Mouse (Mus musculus) embryo, embryonic 11 days (tissue): ENCODE measurements at regions not wholly inside any gene's neighbourhood (a gene's known extent, or its start where the extent isn't known, plus 50 kb on each side); places are given as distances from the start of the nearest gene placed in this dataset.

ENCODE experiments used
- DNase-seq: peaks from one replicate; pipeline ENCODE4 v3.0.0-alpha.2; 2015

DNA sequence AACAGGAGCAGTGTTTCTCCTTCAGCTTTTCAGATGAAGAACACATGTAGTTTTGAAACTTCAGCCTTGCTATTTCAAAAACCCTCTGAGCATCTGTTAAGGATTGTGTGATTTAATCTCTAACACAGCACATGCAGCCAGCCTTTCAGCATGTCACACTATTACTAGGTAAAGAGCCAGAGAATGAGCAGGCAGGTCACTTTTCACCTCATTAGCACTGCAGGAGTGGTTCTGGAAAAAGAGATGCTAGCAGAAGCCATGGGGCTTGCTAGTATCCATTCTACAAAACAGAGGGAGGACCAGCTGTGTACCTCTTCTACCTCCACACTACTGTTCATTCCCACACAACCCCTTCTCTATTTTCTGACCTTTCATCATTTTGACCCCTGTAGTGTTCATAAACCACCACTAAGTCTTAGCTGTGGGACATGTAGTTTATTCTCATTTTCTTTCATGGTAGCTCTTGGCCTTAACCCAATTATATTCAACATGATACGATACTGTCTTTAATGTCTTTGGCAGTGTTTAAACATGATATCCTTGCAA is 535.1 kb upstream of the Alcam start:
- DNase-seq, result peak; percentile 29

DNA sequence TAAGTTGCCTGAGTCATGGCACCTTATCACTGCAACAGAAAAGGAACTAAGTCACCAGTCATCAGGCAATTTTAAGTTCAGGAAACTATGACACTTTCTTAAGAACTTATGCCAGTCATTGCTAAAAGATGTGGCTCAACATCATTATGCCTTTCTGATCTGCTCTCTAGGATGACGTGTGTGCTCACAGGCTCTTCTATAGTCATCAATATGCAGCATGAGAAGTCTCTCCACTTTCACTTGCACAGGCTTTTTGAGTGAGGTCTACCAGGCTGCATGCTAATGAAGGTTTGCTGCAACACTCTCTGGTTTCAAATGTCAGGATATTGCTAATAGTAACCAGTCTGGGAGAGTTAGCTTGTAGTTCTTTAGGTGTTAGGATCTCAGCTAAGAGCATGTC is 530.5 kb upstream of the Alcam start:
- DNase-seq, result peak; percentile 2

DNA sequence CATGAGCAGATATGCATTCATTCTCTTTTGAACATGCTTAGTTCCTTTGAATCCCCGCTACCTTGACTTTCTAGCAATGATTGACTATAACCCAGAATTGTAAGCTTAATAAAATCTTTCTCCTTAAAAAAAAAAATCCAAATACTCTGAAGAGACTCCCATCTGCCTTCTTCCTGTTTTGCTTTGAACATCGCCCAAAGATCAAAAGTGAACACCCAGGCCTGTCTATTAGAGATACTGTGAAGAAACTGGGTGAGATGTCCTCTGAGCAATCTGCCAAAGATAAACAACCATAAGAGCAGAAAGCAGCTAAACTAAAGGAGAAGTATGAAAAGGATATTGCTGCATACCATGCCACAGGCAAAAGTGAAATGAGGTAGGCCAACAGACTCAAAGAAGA is 527.1 kb upstream of the Alcam start:
- no peak for DNase-seq

DNA sequence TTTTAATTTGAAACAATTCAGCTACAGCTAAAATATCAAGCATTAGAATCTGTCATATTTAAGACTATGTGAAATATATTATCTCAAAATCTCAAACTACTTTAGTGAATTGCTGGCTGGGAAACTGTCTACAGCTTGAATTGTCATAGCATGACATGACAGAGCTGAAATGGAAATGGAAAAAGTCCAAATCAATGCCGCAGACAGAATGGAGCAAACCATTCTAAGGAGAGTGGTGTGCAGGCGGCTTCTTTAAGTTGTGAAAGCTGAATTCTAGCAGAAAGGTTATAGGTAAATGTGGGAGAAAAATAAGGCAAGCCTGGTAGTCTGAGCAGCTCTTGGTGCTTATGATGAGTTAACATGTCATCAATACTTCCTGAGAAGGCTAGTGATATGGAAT is 518.9 kb upstream of the Alcam start:
- DNase-seq, result no peak

DNA sequence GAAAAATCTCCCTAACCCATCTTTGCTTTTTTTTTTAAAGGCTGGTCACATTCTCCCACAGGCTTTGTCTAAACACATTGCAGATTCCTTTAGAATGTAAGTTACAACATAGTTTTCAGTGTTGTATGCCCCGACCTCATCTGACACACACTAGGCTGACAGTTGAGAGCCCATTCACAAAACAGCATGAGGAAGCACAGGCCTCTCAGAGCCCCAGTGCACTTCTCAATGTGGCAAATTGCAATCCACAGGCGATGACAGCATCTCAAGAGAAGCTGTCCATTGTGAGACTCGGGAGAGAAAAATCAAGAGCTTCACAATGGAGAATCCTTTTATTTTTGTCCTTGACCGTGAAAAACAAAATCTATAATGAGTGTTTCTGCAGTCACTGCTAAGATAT is 493.8 kb upstream of the Alcam start:
- DNase-seq, result no peak

DNA sequence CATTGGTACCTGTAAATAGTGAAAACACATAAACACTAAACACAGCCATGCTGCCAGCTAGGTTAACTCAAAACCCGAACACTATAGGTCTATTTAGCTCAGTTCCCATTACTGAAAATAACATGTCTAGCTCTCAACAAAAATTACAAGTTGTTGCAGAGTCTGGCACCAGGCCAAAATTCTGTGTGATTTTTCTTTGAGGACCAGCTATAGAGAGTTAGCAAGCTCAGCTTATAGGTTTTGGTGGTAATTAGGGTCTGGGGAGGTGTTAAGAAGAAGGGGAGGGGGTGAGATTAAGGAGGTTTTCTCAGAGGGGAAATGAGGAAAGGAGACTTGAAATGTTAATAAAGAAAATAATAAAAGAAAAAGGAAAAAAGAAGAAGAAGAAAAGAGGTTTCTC is 480.9 kb upstream of the Alcam start:
- no peak for DNase-seq

DNA sequence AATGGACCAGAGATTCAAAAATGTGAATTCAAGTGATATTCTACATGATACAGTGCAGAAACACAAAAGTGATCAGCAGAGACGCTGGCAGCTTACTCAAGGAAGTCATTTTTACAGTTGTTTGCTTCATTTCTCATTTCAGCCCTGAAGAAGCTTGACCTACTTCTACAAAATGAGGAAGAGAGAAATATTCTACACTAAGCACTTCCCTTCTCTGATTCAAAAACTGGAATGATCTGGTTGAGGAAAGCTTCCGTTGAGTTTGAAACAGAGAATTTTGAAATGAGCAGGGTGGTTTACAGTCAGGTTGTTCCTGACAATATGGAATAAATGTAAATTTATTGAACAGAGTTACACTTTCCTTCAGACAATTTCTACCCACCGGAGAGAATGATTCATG is 478.1 kb upstream of the Alcam start:
- DNase-seq, result no peak

DNA sequence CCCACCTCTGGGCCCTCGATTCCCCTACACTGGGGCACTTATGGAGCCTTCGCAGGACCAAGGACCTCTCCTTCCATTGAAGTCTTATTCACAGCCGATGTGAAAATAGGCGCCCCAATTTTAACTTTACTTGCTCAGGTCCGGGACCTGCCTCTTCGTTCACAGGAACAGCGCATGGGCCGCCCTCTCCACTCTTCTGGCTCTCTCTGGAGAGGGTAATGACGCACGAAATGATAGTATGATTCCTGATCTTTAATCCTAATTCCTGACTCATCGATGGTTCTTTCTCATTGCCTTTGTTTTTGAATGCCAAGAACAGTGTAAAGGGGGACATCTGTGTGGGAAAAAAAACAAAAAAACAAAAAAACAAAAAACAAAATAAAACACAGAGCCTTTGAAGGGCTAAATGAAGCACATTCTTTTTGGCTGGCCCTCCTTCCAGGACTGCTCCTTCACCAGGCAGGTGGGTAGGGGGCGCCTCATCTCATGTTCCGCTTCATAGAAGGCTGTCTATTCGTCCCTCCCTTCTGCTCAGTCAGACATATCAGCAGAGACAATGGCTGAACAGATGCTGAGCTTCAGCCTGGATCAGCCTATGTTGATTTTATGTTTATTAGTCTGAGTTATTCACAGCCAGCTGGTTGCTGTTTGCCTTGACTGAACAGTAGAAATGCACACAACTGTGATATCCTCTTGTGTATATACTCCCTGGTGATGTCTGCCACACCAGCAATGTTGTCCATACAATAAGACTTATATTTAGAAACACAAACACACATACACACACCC is 438.8 kb upstream of the Alcam start:
- DNase-seq, result peak; percentile 25

DNA sequence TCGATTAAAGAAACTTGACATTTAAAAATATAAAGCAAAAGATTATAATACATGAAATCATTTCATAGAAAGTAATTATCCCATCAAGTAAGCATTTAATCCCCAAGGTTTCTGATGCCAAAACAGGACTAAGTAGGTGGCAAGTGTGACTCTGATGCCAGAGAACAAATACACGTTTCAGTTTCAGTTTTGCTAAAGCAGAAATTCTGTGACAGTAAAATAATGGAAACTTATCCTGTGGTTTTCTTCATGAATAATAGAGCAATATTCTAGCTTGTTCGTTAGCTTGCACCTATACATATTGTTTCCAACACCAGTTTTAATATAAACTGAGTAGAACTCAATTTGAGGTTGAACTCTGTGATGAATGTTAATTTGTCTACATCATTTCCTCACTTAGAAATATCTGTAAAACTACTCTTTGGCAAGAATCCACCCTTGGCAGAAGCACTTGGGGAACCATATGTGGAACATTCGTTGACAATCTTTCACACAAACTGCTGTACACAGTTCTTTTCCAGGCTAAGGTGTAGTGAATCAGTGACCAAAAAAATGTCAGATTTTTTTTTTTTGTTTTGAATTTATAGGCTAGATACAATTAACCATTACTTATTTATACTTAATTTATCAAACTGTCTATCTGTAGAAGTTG is 425.7 kb upstream of the Alcam start:
- DNase-seq, result no peak

DNA sequence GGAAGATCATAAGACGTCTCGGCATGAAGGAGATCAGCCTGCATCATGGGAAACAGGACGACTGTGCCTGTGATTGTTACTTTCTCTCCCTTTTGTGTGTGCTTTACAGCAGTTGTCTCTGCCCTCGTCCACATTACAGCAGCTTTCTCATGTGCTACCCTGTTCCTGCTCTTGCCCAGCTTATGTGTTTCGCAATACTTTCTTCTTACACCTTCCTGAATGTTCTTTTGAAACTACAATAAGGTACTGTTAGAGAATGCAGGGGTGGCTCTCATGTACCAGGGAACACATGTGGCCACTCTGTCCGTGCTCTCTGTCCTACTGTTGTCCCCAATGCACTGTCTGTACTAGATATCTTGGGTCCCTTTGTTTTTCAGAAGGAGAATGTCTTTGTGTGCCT is 414.0 kb upstream of the Alcam start:
- no peak for DNase-seq

DNA sequence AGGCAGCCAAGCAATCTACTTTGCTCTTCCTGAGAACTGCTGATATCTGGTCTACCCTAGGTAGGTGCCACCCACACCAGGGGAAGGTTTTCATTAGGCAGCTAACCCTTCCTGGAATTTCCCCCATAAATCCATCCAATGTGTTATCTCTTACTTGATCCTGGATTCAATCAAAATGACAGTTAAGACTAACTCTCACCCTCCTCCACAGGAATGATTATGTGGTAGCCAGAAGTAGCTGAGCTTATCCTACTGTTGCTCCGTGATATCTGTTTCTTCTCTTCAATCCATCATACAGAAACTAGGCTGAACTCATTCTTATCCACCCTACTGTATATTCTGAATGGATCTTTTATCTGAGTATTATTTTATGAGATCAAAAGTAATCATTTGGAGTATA is 409.7 kb upstream of the Alcam start:
- peak; percentile 20 for DNase-seq

DNA sequence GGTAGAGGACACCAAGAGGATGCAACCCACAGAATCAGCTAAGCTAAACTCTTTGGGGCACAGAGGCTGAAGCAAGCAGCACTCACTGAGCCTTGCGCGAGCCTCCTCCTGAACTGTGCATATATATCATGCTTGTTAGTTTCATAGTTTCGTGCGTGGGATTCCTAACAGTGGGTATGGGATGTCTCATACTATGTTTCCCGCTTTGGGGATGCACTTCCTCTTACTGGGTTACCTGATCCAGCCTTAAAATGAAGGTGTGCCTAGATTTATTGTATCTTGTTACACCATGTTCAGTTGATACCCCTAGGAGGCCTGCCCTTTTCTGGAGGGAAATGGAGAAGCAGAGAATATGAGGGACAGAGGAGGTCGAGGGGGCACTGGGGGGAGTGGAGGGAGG is 407.4 kb upstream of the Alcam start:
- no peak for DNase-seq

DNA sequence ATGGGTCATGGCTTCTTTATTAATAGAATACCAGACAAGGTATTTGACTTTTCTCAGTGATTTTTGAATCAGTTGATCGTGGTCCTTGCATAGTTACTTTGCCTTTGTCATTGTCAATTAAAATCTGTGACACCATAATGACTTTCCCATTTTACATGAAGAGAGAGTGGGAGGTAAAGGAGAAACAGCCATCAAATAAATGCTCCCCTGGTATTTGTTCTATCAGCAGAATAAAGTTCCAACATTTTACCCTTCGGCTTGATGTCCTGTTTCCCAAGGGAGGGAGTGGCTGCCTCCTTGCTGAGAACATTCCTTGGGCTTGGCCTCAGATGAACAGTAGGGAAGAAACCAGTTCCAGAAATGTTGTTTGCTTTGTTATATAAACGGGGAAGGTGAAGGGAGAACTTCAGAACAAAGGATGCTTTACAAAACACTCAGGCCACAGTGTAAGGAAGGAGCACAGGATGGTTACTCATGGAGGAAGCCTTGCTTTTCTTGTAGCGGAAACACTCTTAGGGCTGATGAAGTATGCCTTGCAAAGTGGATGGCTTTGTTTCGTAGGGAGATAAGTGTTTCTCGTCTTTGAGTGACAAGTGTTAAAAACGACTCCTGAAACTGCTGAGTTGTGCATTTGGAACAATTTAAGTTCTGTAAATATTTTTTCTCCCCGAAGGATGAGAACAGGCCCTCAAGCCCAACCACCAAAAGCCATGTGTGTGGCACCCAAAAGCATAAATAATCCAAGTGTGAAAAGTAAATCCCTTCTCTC is 404.8 kb upstream of the Alcam start:
- DNase-seq, result no peak

DNA sequence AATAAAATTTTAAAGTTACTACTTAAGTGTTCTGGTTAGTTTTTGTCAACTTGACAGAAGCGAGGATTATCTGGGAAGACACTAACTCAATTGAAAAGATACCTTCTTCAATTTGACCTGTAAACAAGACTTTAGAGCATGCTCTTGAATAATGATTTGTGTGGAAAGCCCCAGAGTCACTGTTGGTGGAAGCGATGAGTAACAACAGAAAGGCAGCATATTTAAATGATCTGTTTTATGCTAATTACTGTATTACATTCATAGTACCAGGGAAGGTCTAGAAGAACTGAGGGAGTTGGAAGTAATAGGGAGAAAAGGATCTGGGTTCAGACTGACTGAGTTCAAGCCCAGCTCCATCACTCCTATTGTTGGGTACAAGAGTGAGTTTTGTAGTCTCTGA is 397.3 kb upstream of the Alcam start:
- DNase-seq, result no peak

DNA sequence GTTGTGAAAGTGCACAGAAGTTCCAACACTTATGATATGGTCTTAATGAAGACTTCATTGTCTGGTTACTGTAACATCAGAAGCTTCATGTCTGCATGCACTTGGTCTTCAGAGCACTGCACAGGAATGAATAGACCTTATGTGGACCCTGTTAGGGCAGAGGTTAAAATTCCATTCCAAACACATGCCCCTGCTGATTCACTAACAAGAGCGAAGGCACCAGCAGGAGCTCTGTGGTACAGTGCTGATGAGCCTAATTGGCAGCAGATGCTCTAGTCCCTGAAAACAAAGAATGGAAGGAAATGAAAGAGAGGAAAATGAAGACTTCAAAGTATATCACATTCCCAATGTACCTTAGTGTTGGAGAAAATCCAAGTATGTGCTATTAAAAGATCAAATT is 365.1 kb upstream of the Alcam start:
- peak; percentile 33 for DNase-seq

DNA sequence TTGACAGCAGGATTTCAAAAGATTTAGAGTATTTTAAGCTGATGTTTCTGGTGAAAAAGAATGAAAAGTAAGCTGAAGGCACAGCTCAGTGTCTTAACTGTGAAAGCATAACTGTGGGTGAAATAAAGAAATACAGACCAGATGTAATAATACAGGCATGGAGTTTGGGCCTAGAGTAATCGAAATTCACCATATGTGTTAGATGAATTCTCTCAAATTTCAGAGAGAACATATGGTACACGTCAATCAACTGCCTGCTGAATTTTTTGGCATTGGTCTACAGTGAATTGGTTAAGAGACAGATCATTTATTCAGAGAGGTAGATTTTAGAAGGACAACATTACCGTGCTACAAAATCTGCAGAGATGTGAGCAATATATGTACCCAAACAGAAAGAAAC is 357.3 kb upstream of the Alcam start:
- DNase-seq, result no peak

DNA sequence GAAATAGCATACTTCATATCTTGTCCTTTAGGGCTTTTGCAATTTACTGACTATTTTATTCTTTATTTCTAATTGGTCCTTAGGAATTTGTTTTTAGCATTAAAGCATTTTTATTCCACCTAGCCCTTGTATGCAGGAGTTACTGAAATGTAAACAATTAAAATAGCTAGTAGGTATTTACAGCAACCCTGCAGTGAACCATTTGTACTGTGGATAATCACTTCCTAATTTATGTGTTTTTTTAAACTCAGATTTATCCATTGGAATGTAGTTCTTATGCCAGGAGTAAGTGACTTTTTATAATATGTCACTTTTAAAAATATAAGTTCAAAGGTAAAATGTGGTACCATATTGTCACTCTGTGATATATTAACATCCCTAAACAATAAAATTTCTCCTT is 350.5 kb upstream of the Alcam start:
- no peak for DNase-seq

DNA sequence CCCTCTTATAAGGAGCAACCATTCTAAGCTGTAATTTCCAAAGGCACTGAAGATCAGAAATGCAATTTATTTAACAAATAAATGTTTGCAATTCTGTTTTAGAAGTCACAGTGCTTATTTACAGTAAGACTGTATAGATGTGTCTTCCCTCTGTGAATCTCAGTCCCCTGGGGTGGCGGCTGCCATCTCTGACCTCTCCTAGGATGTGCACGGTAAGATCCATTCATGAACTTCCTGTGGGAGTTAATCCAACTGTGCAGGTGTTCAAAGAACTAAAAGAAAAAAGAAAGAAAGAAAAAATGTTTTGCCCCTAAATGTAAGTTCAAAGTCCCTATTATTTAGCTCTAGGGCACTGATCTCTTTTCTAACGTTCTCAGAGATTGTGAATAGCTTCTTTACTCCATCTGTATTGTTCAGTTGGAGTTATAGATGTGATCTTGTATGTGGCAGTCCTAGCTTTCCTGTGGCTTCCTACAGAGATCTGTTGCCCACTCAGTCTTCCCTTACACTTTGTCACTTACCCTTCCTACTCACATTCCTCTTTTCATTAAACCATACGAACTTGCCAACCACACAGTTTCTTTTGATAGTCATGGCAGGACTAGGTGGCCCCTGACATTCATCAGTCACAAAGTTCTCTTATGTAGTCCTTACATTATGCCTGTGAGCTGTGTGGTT is 346.0 kb upstream of the Alcam start:
- DNase-seq, result no peak

DNA sequence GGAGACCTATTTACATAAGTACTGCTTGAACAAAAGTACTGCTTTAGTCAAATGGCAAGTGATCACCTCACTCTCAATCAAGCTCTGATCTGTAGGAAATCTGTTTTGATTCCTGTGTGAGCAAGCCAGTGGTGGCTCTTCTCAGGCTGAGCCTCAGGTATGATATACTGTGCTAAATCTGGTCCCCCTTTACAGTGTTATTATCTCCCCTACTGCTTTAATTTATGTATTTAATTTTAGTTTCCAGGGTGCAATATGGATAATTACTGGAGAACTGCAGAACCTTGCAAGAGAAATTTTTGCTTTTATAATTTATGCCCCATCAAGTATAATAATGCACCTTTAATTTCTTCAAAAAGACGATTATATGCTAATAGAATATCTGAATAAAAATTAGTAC is 341.3 kb upstream of the Alcam start:
- DNase-seq, result no peak

DNA sequence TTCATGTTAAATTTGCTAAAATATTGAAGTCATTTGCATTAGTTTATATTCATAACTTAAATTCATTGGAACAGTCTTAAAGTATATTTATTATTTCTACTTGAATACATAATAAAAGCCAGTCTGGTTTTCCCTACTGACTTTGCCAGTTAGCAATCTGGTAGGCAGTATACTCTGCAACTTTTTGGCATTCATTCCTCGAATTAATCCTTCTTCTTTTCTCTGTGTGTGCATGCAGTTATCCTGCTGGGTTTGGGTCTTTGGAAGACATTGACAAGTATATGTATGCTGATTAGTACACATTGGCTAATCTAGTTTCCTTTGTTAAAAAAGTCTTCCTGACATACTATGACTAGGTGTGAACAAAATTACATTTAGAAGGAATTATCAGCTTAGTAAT is 336.1 kb upstream of the Alcam start:
- DNase-seq, result no peak

DNA sequence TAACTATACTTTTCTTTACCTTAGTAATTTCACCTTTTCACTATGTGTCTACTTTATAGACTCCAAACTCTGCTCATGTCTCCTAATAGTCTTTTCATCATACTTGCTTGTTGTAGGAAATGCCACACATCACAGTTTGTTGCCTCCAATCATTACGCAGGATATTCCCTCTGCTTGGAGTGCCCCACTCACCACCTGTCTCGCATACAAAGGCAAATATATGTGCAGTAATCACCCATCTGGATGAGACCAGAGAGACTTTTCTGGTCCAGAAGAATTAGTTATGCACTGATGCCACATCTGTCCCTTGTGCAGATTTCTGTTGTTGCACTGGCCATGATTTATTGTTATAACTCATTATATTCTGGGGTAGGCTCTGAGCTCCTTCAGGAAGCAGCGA is 293.9 kb upstream of the Alcam start:
- DNase-seq, result no peak

DNA sequence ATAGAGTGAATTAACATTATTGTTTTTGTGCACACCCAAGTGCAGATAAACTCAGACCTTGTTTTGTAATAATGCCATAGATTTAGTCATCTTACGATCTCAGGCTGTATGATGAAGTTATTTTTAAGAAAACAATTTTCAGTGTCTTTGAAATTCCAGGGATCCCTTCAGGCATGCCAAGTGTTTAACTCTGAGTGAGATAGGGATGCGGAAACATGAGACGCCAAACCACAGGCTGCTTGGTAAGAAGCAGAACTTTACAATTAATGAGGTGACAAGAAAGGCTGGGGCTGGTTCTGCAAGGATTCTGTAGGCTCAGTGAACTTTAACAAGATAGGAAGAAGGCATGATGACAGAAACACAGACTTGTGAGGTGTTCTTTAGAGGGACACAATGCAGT is 292.3 kb upstream of the Alcam start:
- peak; percentile 7 for DNase-seq

DNA sequence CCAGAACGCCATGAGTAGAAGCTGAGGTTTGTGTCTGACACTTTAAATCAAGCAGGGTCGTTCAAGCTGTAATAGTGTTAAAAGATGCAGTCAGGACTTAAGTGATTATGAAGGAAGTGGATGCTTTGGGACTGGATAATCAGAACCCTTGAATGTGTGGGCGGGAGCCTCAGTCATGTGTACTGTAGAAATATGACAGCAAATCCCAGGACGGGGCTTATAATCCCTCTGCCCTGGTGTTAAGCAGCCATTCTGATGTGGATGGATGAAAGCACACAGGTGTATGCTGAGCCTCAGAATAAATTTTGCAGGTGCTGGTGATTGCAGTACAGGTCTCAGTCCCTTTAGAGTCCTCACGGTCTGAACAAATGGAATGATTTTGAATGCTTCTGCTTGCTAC is 290.8 kb upstream of the Alcam start:
- DNase-seq, result no peak
